Mouse (Mus musculus) bone marrow, adult 2 months (tissue): ENCODE measurements at regions not wholly inside any gene's neighbourhood (a gene's known extent, or its start where the extent isn't known, plus 50 kb on each side); places are given as distances from the start of the nearest gene placed in this dataset.

Experiments used
- H3K27ac ChIP-seq: fragments of 200-500 bp; 2 replicates; pipeline ENCODE4 v1.5.1; 2012; ENCODE audit warnings: low read depth, mild to moderate bottlenecking, control low read depth, inconsistent platforms, low read length; ENCODE audit not compliant: control insufficient read depth, poor library complexity, insufficient read depth
- H3K4me1 ChIP-seq: fragments of 200-500 bp; 2 replicates; pipeline ENCODE4 v1.6.1; 2011; ENCODE audit warnings: low read length; ENCODE audit not compliant: control insufficient read depth, insufficient read depth
- H3K4me3 ChIP-seq: fragments of 200-500 bp; replicated peaks from 2 replicates; pipeline ENCODE3; 2011; ENCODE audit warnings: mild to moderate bottlenecking, low read depth, low read length, control low read depth; ENCODE audit not compliant: control insufficient read depth
- CTCF ChIP-seq: fragments of 200-500 bp; IDR thresholded peaks from 2 replicates; pipeline ENCODE4 v1.5.1; 2011; ENCODE audit warnings: low read length, control low read depth; ENCODE audit not compliant: control insufficient read depth, insufficient read depth
- POLR2A ChIP-seq: fragments of 200-500 bp; IDR thresholded peaks from 2 replicates; pipeline ENCODE4 v1.6.1; 2011; ENCODE audit warnings: low read depth, mild to moderate bottlenecking, control low read depth, low read length, borderline replicate concordance; ENCODE audit not compliant: control insufficient read depth
- WGBS: fragments of 180-500 bp; shearing (Covaris S2); methylation state at CpG from one replicate; pipeline ENCODE4 v1.1.7; 2018; 5-methylcytosine and 5-hydroxymethylcytosine counted together

GRCm38 (mm10) chr2:50943180-50943579, 205.7 kb downstream of the Rnd3 start:
- WGBS, result 75% methylated on average over 15 of the region's 15 CpGs
- TF ChIP-seq POLR2A, result no peak
- TF ChIP-seq CTCF, result no peak
- no peak overlapping the region for H3K4me3 ChIP-seq
- no peak overlapping the region for H3K27ac ChIP-seq
- no peaks in the 10 kb centered on the region for H3K4me1 ChIP-seq

DNA sequence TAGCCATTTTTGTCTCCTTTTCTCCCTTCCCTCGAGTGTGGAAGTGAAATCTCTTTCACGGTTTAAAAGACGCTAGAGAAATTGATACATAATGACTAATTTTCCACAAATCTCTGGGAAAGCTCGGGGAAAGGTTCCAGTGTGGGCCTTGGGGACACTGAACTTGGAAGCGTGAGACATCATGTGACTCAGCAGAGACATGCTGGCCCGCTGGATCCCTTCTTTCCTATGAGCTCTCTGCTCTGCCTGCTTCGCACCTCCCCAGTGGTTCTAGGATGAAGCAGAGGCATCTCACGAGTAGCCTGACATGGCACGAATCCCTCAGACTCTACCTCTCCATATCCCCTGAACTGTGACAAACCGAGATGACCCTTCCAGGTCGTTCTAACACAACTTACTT, 206.2 kb downstream of the Rnd3 start:
- no peak overlapping the region for H3K4me3 ChIP-seq
- no peak overlapping the region for H3K27ac ChIP-seq
- 76% methylated on average over 11 of the region's 11 CpGs for WGBS
- no peaks in the 10 kb centered on the region for H3K4me1 ChIP-seq
- TF ChIP-seq POLR2A (no peak), CTCF (no peak)

- Histone ChIP-seq H3K4me3 (no peak overlapping the region), H3K4me1 (no peaks in the 10 kb centered on the region; the same call in 1 of the 2 replicates), H3K27ac (no peak overlapping the region)
- TF ChIP-seq CTCF (no peak), POLR2A (no peak)
- WGBS, result 85% methylated on average over 7 of the region's 7 CpGs
Measured at GRCm38 (mm10) chr2:50932936-50933335, 216.0 kb downstream of the Rnd3 start.

DNA sequence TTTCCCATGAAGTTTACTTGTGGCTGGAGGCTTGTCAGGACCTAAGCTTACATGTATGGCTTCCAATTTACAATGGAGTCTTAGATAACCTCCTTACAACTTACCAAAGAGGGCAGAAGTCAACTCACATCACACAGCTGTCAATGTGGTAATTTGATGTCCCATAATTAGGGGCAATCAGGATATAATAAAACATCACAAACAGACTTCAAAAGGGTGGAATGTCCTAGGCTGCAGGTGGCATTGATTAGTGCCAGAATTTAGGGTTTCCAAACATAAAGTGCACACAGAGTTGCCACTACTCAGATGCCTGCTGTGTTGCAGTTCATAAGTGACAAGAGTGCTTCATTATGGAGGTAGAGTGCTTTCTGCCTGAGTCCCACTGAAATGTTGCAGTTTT, 227.9 kb downstream of the Rnd3 start:
- no peak for TF ChIP-seq POLR2A
- no peak for TF ChIP-seq CTCF
- Histone ChIP-seq H3K4me1 (no peaks in the 10 kb centered on the region), H3K27ac (no peak overlapping the region), H3K4me3 (no peak overlapping the region)

DNA sequence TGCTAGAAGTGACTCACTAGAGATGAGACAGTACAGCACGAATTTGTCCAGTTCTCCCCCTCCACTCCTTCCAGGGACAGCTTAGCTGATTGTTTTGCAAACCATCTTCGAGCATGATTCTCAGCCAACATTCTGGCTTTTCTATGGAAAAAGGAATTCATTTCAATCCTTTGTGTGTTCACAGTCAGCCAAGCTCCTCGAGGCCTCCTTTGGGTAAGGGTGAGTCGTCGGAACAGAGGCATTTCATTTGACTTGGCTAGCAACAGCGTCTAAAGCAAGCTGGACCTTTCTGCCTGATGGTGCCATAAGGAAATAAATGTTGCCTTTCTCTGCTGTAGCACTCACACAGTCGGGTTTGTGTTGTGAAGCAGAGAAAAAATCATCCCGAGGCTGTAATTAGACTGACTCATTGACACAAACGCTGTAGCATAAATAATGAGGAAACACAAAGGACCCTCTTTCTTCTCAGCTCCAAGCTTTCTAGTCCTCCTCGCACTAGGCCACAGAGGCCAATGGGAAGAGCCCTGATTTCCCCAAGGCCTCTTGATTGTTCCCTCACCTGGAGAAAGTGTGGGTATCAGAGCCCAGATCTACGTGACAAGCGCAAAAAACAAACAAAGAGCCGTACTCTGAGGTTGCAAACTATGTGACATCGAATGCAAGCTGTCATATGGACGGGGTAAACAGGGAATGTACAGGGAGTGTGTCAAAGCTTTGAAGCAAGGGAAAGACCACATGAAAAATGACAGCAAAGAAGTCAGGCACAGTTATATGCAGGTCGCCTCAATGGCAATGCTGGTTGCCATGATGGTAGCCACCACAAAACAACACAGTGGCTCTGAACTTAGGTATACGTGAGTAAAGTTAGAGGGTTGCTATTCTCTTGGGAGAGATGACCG, 232.3 kb downstream of the Rnd3 start:
- no peak overlapping the region for H3K4me3 ChIP-seq
- H3K4me1 ChIP-seq, result no peaks in the 10 kb centered on the region
- TF ChIP-seq POLR2A, result no peak
- TF ChIP-seq CTCF, result no peak
- 83% methylated on average over 18 of the region's 18 CpGs for WGBS
- H3K27ac ChIP-seq, result no peak overlapping the region

DNA sequence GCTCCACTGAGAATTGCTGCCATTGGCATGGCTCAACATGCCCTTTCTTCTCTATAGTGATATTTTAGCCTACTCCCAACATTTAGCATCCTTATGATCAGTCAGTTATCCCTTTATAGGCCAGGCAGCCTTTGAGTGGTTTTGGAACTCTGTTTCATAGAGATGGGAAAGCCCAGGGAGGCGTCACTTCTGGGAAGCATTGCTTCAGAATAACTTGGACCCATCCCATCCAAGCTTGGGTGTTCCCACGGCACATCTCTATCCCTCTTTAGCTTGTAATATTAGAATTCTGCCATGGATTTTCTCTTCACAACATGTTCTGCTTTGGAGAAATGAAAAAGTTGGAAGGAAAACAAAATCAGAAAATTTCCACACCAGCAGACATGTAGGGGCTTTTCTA, 233.8 kb downstream of the Rnd3 start:
- H3K4me3 ChIP-seq, result no peak overlapping the region
- no peaks in the 10 kb centered on the region for H3K4me1 ChIP-seq
- WGBS, result 88% methylated on average over 2 of the region's 2 CpGs
- no peak for TF ChIP-seq CTCF
- no peak for TF ChIP-seq POLR2A
- H3K27ac ChIP-seq, result no peak overlapping the region

DNA sequence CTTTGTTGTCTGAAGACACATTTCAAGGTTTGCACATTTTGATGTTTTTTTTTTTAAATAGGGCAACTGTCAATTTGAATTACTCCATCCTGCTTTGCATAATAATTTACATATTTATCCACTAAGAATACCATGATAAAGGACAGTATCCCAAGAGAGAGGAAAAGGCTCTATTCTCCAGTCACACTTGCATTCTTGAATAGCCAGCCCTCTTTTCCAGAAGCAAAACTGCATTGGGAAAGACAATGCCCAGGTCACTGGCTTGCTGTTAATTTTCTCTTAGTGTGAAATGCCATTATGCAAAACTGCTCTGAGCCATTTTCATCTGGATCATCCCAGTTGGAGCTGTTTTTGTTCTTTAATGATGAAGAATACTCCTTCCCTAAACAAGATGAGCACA, 234.7 kb downstream of the Rnd3 start:
- no peak overlapping the region for H3K4me3 ChIP-seq
- TF ChIP-seq CTCF, result no peak
- TF ChIP-seq POLR2A, result no peak
- no peak overlapping the region for H3K27ac ChIP-seq
- H3K4me1 ChIP-seq, result no peaks in the 10 kb centered on the region

GRCm38 (mm10) chr2:50908762-50909161, 240.1 kb downstream of the Rnd3 start:
- no peak overlapping the region for H3K4me3 ChIP-seq
- no peak overlapping the region for H3K27ac ChIP-seq
- TF ChIP-seq POLR2A (no peak), CTCF (no peak)
- H3K4me1 ChIP-seq, result no peaks in the 10 kb centered on the region; the same call in 1 of the 2 replicates
- 95% methylated on average over 3 of the region's 3 CpGs for WGBS
